Mouse (Mus musculus) Patski (cell line): ENCODE measurements at regions not wholly inside any gene's neighbourhood (a gene's known extent, or its start where the extent isn't known, plus 50 kb on each side); places are given as distances from the start of the nearest gene placed in this dataset.

Experiments
- ATAC-seq: fragments of 100-300 bp; one replicate; pipeline ENCODE4 v1.8.0; 2021
- CTCF ChIA-PET: fragments of 350-600 bp; sonication (Branson Sonifier 250); formaldehyde crosslinking; loops from one replicate; lab custom pipeline; 2022; ENCODE audit warnings: inconsistent platforms; lab: Charles Lee
- POLR2A ChIA-PET: fragments of 350-600 bp; sonication (Branson Sonifier 250); formaldehyde crosslinking; loops from one replicate; lab custom pipeline; 2022; ENCODE audit warnings: antibody characterized with exemption, inconsistent platforms; lab: Charles Lee
- DNase-seq: peaks from one replicate; pipeline ENCODE4 v3.0.0-alpha.2; 2011; ENCODE audit warnings: low read depth, low spot score
- H3K27me3 ChIP-seq: fragments of 371-371 bp; one replicate; pipeline ENCODE4 v1.5.1; 2021
- CTCF ChIP-seq: fragments of 100-300 bp; IDR thresholded peaks from one replicate; pipeline ENCODE4 v1.5.1; 2021
- in situ Hi-C: fragments of 300-500 bp; cut with MboI; formaldehyde crosslinking; loops from 3 replicates; pipeline ENCODE4 v1.11.1; 2018; ENCODE audit warnings: low pct_unique_long_range_greater_than_20kb, mixed read lengths

DNA sequence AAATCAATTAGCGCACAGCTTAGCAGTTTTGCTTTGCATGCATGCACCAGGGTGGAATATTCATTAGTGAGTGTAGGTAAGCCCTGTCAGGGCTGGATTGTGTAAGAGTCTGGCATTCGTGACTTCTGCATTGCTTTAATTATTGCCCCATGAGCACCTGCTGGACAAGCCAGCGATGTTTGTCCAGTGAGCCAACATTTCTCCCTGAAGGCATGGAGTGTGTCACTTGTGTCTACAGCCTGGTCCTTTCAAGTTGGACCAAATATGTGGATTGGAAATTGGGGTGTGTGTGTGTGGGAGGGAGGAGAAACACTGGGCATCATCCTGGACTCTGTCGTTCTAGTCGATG lies 115.9 kb downstream of the Evx1 start:
- TF ChIP-seq CTCF = no peak
- ChIA-PET POLR2A (no interaction called here), CTCF (interaction anchor here (0.9 kb wide), 1 partner anchor 26 kb away, joined by 3 read pairs; no protein-coding TSS in a partner anchor)
- DNase-seq (peak; percentile 28), ATAC-seq (no peak)
- in situ Hi-C loops = no loop called here
- no peaks in the 10 kb centered on the region for H3K27me3 ChIP-seq

DNA sequence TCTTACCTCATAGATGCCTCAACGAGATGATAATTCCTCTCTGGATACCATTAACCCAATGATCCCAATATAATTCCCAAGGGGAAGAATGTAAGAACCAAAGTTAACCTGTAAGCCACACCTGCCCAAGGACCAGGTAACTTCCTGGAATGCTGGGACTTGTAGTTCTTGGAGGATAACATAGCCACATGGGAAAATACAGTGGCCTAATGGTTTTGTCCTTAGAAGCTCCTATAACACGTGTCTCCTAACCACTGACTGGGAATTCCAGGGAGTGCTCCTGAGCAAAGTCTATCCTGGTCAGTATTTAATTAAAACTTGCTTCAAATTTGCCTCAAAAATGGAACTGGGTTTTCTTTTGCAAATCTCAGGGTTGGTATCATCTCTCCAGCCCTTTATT lies 119.9 kb downstream of the Evx1 start:
- H3K27me3 ChIP-seq = no peaks in the 10 kb centered on the region
- DNase-seq (no peak), ATAC-seq (no peak)
- CTCF ChIA-PET = interaction anchor here (1.9 kb wide), 1 partner anchor 40 kb away, joined by 4 read pairs; no protein-coding TSS in a partner anchor
- no peak for TF ChIP-seq CTCF
- POLR2A ChIA-PET = no interaction called here
- in situ Hi-C loops = no loop called here

DNA sequence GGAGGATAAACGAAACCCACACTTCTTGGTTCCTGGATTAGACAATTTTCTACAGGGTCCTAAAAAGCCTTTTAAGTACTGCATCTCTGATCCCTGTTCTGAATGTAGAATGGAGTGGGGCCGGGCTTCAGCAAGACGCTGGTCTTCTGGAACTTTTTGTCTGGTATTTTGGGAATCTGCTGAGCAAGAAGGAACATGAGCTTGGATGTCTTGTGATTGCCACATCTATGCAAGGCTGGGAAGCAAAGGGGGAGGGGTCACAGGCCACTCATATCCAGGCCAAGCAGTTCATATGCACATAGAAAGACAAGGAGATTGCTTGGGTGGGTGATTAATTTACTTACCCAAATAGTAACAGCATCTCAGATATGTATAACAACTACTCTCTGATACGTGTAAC lies 121.5 kb downstream of the Evx1 start:
- no peak for TF ChIP-seq CTCF
- ATAC-seq (no peak), DNase-seq (no peak)
- ChIA-PET CTCF (no interaction called here), POLR2A (no interaction called here)
- in situ Hi-C loops = no loop called here
- no peaks in the 10 kb centered on the region for H3K27me3 ChIP-seq

DNA sequence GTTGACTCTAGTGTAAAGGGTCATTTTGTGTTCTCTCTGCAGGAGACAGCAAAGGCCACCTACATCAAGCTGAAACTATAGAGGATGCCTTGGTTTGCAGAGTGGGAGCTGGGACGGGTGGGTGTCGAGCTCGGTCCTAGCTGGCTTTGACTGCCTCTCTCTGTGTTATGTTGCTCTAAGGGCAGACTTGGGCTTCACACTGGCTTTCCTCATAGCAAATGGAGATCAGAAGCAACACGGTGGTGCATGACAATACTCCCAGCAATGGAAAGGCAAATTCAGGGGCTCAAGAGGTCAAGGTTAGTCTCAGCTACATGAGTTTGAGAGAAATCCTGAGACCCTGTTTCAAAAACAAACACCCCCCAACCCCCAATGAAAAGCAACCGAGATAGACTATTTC lies 122.1 kb downstream of the Evx1 start:
- no peak for ATAC-seq
- in situ Hi-C loops = no loop called here
- CTCF ChIA-PET = no interaction called here
- no peak for DNase-seq
- TF ChIP-seq CTCF = no peak
- no peaks in the 10 kb centered on the region for H3K27me3 ChIP-seq
- POLR2A ChIA-PET = no interaction called here

DNA sequence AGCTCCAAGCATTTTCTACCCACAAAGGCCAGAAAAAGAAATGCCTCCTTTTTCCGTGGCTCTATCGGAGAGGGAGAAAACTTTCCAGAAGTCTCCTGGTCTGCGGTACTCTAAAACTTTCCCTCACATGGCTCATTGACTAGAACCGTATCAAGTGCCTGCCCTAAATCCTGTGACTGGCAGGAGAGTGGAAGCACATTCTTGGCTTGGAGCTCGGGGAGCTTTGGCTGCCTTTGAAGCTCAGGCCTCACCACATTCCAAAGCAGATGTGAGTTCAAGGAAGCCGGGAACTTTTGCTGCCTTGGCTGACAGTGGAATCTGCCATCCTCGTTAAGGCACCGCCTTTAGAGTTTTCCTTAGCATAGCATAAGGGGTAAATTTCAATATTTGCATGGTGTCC lies 125.1 kb downstream of the Evx1 start:
- DNase-seq (no peak), ATAC-seq (no peak)
- CTCF ChIA-PET = interaction anchor here (1.2 to 1.3 kb wide), 2 partner anchors 9 to 57 kb away, joined by 3 read pairs; no protein-coding TSS in a partner anchor
- POLR2A ChIA-PET = no interaction called here
- in situ Hi-C loops = no loop called here
- TF ChIP-seq CTCF = no peak
- no peaks in the 10 kb centered on the region for H3K27me3 ChIP-seq

DNA sequence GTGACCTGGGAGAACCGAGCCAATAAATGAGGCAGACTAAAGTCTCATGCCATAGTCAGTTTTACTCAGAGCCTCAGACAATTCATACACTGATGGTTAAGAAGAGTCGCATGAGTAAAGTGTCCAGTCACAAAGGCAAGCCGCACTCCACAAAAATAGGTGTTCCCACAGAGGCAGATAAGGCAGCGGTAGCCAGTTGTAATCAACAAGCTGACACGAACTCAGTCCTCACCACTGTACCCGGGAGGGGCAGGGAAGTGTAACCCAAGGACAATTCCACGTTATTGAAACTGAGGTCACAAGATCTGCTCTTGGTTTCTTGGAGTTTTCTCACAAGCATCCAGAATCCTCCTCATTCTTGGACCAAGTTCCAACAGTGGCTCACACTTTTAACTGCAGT lies 125.9 kb downstream of the Evx1 start:
- ChIA-PET CTCF (interaction anchor here (1.3 kb wide), 1 partner anchor 56 kb away, joined by 3 read pairs; no protein-coding TSS in a partner anchor), POLR2A (no interaction called here)
- in situ Hi-C loops = no loop called here
- no peak for DNase-seq
- H3K27me3 ChIP-seq = no peaks in the 10 kb centered on the region
- ATAC-seq = no peak
- no peak for TF ChIP-seq CTCF

DNA sequence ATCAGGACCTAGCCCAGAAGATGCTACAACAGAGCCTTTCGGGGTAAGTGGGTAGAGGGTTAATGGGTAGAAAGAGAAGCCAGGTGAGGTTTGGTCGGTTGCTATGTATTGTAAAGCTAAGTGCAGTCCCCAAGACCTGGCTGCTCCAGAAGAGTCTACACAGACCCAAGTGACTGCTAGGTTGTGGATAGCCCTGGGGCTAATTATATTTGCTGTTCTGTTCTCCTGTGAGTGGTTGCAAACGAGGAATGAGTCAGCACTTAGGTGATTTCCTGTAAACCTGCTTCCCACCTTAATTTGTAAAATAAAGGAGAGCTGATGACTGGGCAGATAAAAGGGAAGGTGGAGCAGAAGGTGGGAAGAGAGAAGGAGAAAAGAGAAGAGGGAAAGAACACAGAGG lies 126.9 kb downstream of the Evx1 start:
- ChIA-PET CTCF (no interaction called here), POLR2A (no interaction called here)
- DNase-seq (no peak), ATAC-seq (no peak)
- no peaks in the 10 kb centered on the region for H3K27me3 ChIP-seq
- in situ Hi-C loops = no loop called here
- no peak for TF ChIP-seq CTCF

DNA sequence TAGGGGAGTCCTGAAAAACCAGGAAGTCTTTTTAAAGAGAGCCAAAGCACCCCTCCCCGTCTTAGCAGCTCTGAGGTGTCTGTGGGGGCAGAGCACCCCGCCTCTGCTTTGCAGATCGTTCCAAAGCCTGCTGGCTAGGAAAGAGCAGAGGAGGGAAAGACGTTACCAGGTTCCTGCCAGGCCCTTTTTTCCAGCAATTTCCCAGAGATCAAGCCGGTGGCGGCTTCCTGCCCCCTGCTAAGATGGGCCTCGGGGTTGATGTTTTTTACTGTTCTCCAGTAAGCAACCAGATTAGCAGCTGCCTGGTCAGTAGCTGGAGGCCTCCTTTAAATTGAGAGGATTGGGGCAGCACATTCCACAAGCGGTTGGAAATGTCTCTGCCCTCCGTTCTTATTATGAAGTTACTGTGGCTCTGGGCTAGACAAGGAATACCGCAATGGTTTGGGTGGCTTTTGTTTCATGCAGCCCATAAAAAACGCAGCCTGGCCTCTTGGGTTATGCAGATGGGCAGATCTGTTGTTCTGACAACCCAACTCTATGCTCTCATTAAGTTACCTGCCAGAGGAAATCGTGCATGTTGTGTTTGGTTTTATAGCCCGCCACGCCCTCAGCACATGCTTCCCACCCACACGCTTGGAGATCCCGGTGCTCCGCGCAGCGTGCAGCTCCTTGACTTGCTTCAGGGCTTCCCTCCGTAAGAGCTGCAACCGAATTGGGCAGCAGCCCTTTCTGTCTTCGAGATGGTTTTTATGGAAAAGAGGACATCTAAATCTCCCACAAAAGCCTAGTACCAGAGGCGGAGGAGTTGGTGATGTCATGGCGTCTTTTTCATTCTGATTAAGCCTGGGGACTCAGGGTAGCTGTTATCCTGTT lies 130.1 kb downstream of the Evx1 start:
- CTCF ChIA-PET = interaction anchor here (1.3 kb wide), 1 partner anchor 12 kb away, joined by 4 read pairs; no protein-coding TSS in a partner anchor

DNA sequence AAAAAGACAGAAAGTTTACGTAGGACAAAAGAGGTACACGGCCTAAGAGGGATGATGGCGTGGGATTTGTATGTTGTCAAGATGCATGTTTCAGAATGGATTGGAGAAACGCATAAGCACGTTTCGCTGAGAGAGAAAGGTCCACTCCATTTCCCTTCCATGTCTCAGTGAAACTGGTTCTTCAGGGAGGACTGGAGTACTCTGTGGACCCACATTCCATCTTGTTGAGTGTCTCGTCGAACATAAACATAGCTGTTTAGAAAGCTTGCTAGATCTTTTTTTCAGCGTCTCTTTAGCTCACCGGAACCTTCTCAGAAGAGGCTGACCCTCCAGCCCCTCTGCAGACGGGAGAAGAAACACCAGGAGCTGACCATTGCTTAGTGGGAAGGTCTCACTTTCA lies 145.5 kb downstream of the Evx1 start:
- DNase-seq (no peak), ATAC-seq (no peak)
- TF ChIP-seq CTCF = no peak
- H3K27me3 ChIP-seq = peaks cover 6% of the 10 kb centered on the region
- in situ Hi-C loops = no loop called here
- ChIA-PET CTCF (no interaction called here), POLR2A (no interaction called here)

More for the DNA sequence above, 130.1 kb downstream of the Evx1 start:
- in situ Hi-C loops = no loop called here
- TF ChIP-seq CTCF = no peak
- ATAC-seq (no peak), DNase-seq (no peak)
- H3K27me3 ChIP-seq = no peaks in the 10 kb centered on the region
- POLR2A ChIA-PET = interaction anchor here (0.5 kb wide), 1 partner anchor 58 kb away, joined by 3 read pairs; no protein-coding TSS in a partner anchor

DNA sequence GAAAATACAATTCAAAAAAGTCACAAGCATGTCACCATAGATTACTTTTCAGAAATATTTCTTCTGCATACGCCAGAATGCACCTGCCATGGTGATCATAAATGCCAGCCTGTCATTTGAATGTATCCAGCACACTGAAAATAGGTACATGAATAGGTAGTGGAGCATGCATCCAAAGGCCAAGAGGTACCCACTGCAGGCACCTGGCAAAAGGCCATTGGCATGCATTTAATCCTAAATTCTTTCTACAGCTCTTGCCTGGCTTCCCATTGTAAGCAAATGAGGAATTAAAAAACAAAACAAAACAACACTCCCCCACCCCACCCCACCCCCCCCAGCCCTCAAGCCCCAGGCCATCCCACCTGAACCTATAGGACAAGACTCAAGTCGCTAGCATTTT lies 147.9 kb downstream of the Evx1 start:
- ChIA-PET CTCF (no interaction called here), POLR2A (no interaction called here)
- peaks cover 6% of the 10 kb centered on the region for H3K27me3 ChIP-seq
- no peak for TF ChIP-seq CTCF
- DNase-seq (no peak), ATAC-seq (no peak)
- in situ Hi-C loops = no loop called here

DNA sequence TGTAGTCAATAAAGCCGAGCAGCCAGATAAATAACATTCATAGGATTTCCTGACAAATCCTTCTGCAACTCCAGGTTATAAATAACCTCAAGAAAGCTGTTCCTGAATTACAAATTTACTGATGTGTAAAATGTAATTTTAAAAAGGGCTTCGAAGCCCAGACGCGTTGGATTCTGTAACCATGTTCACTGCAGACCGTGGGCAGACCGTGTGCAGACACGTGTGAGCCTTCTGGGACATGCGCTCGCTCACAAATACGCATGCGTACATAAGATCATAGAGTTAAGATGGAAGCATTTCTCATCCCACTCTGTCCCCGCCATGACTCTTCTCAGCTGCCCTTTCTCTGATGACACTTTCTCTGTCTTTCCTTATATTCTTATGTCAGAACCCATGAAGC lies 150.1 kb downstream of the Evx1 start:
- TF ChIP-seq CTCF = no peak
- ChIA-PET CTCF (no interaction called here), POLR2A (no interaction called here)
- in situ Hi-C loops = no loop called here
- H3K27me3 ChIP-seq = no peaks in the 10 kb centered on the region
- DNase-seq = no peak
- ATAC-seq = no peak
